Mouse (Mus musculus) megakaryocyte, embryonic 14.5 days (primary cell): ENCODE measurements at regions not wholly inside any gene's neighbourhood (a gene's known extent, or its start where the extent isn't known, plus 50 kb on each side); places are given as distances from the start of the nearest gene placed in this dataset.

ENCODE experiments used
- H3K27me3 ChIP-seq: replicated peaks from 2 replicates; pipeline ENCODE3; 2012; ENCODE audit warnings: inconsistent platforms
- H3K36me3 ChIP-seq: replicated peaks from 2 replicates; pipeline ENCODE3; 2012; ENCODE audit warnings: low read length, inconsistent platforms, mixed read lengths
- H3K4me1 ChIP-seq: 2 replicates; pipeline ENCODE4 v1.6.1; 2012; ENCODE audit warnings: inconsistent platforms
- H3K4me3 ChIP-seq: replicated peaks from 2 replicates; pipeline ENCODE3; 2012; ENCODE audit warnings: moderate library complexity, mild to moderate bottlenecking, inconsistent platforms
- H3K9me3 ChIP-seq: 2 replicates; pipeline ENCODE4 v1.6.1; 2012; ENCODE audit warnings: inconsistent platforms
- FLI1 ChIP-seq: IDR thresholded peaks from 2 replicates; pipeline ENCODE4 v1.6.1; 2012; ENCODE audit warnings: low read length, inconsistent platforms, mixed read lengths
- GATA1 ChIP-seq: IDR thresholded peaks from 3 replicates; pipeline ENCODE4 v1.6.1; 2012; ENCODE audit warnings: mixed read lengths, low read length, inconsistent platforms, borderline replicate concordance

GRCm38 (mm10) chr1:193751819-193752251, 381.7 kb upstream of the Camk1g start:
- TF ChIP-seq FLI1, result no peak
- TF ChIP-seq GATA1, result no peak
- no peak overlapping the region for H3K4me3 ChIP-seq
- H3K27me3 ChIP-seq, result no peaks in the 10 kb centered on the region
- no peaks in the 10 kb centered on the region for H3K4me1 ChIP-seq
- H3K9me3 ChIP-seq, result no peaks in the 10 kb centered on the region
- no peaks in the 10 kb centered on the region for H3K36me3 ChIP-seq

GRCm38 (mm10) chr1:193750929-193751328, 380.8 kb upstream of the Camk1g start:
- Histone ChIP-seq H3K4me1 (no peaks in the 10 kb centered on the region), H3K27me3 (no peaks in the 10 kb centered on the region), H3K4me3 (no peak overlapping the region), H3K9me3 (no peaks in the 10 kb centered on the region), H3K36me3 (no peaks in the 10 kb centered on the region)
- no peak for TF ChIP-seq FLI1

- no peaks in the 10 kb centered on the region for H3K36me3 ChIP-seq
- H3K4me3 ChIP-seq, result no peak overlapping the region
- H3K9me3 ChIP-seq, result no peaks in the 10 kb centered on the region
- H3K4me1 ChIP-seq, result no peaks in the 10 kb centered on the region
- H3K27me3 ChIP-seq, result no peaks in the 10 kb centered on the region
- TF ChIP-seq FLI1, result no peak
- TF ChIP-seq GATA1, result no peak
These were observed 377.4 kb upstream of the Camk1g start for GRCm38 (mm10) chr1:193747426-193747960.

GRCm38 (mm10) chr1:193742688-193743087, 372.6 kb upstream of the Camk1g start:
- H3K4me1 ChIP-seq, result no peaks in the 10 kb centered on the region
- TF ChIP-seq FLI1 (no peak), GATA1 (no peak)
- H3K27me3 ChIP-seq, result no peaks in the 10 kb centered on the region

GRCm38 (mm10) chr1:193738821-193739220, 368.7 kb upstream of the Camk1g start:
- TF ChIP-seq GATA1, result no peak
- no peaks in the 10 kb centered on the region for H3K27me3 ChIP-seq
- H3K4me1 ChIP-seq, result no peaks in the 10 kb centered on the region

More at GRCm38 (mm10) chr1:193742688-193743087, 372.6 kb upstream of the Camk1g start:
- no peak overlapping the region for H3K4me3 ChIP-seq
- H3K36me3 ChIP-seq, result no peaks in the 10 kb centered on the region
- no peaks in the 10 kb centered on the region for H3K9me3 ChIP-seq

GRCm38 (mm10) chr1:193735949-193736518, 365.9 kb upstream of the Camk1g start:
- TF ChIP-seq GATA1 (no peak), FLI1 (no peak)
- H3K4me3 ChIP-seq, result no peak overlapping the region
- no peaks in the 10 kb centered on the region for H3K9me3 ChIP-seq
- no peaks in the 10 kb centered on the region for H3K27me3 ChIP-seq
- H3K4me1 ChIP-seq, result no peaks in the 10 kb centered on the region
- no peaks in the 10 kb centered on the region for H3K36me3 ChIP-seq

More at GRCm38 (mm10) chr1:193738821-193739220, 368.7 kb upstream of the Camk1g start:
- no peaks in the 10 kb centered on the region for H3K9me3 ChIP-seq
- no peak overlapping the region for H3K4me3 ChIP-seq
- no peaks in the 10 kb centered on the region for H3K36me3 ChIP-seq

GRCm38 (mm10) chr1:193734014-193734763, 364.1 kb upstream of the Camk1g start:
- Histone ChIP-seq H3K9me3 (no peaks in the 10 kb centered on the region), H3K4me3 (no peak overlapping the region), H3K27me3 (no peaks in the 10 kb centered on the region), H3K4me1 (no peaks in the 10 kb centered on the region), H3K36me3 (no peaks in the 10 kb centered on the region)
- TF ChIP-seq GATA1 (no peak), FLI1 (no peak)

- H3K4me3 ChIP-seq, result no peak overlapping the region
- H3K27me3 ChIP-seq, result no peaks in the 10 kb centered on the region
- no peaks in the 10 kb centered on the region for H3K36me3 ChIP-seq
- H3K4me1 ChIP-seq, result no peaks in the 10 kb centered on the region
- H3K9me3 ChIP-seq, result no peaks in the 10 kb centered on the region
- no peak for TF ChIP-seq GATA1
- TF ChIP-seq FLI1, result no peak
These were observed 363.3 kb upstream of the Camk1g start for GRCm38 (mm10) chr1:193733402-193733801.

GRCm38 (mm10) chr1:193732113-193732512, 362.0 kb upstream of the Camk1g start:
- no peaks in the 10 kb centered on the region for H3K9me3 ChIP-seq
- no peaks in the 10 kb centered on the region for H3K4me1 ChIP-seq
- H3K4me3 ChIP-seq, result no peak overlapping the region
- H3K27me3 ChIP-seq, result no peaks in the 10 kb centered on the region
- no peaks in the 10 kb centered on the region for H3K36me3 ChIP-seq
- TF ChIP-seq FLI1 (no peak), GATA1 (no peak)

GRCm38 (mm10) chr1:193721850-193722249, 351.8 kb upstream of the Camk1g start:
- Histone ChIP-seq H3K4me3 (no peak overlapping the region), H3K9me3 (no peaks in the 10 kb centered on the region), H3K27me3 (no peaks in the 10 kb centered on the region), H3K4me1 (no peaks in the 10 kb centered on the region), H3K36me3 (no peaks in the 10 kb centered on the region)
- no peak for TF ChIP-seq GATA1
- TF ChIP-seq FLI1, result no peak

- H3K27me3 ChIP-seq, result no peaks in the 10 kb centered on the region
- no peak overlapping the region for H3K4me3 ChIP-seq
- TF ChIP-seq FLI1 (no peak), GATA1 (no peak)
- H3K36me3 ChIP-seq, result no peaks in the 10 kb centered on the region
- H3K4me1 ChIP-seq, result no peaks in the 10 kb centered on the region
- H3K9me3 ChIP-seq, result no peaks in the 10 kb centered on the region
These were observed 350.3 kb upstream of the Camk1g start for GRCm38 (mm10) chr1:193720420-193720851.
